Mouse (Mus musculus): Measurements from ENCODE around the gene Mat2a. TPM values are rescaled to one million over a fixed set of nuclear protein-coding genes. Genes with fewer than 3 reads are reported as not detected.

Gene Mat2a
- polyA plus RNA-seq, 1 experiment from 2014 or later, result 408 TPM

- H3K27me3 ChIP-seq, result no peaks in the 10 kb centered on the region; the same call in 1 of the 2 replicates
- H3K4me2 ChIP-seq, result no peak overlapping the region
- no peaks in the 10 kb centered on the region for H3K9me3 ChIP-seq
- H3K4me3 ChIP-seq (replicated peaks), result no peak overlapping the region
- ATAC-seq (ENCODE audit: insufficient number of reproducible peaks, insufficient read depth, low FRiP score, low TSS enrichment, low read depth), result no peak
- H3K9ac ChIP-seq (replicated peaks), result no peak overlapping the region
- no peaks in the 10 kb centered on the region for H3K36me3 ChIP-seq
- peaks cover 7% of the 10 kb centered on the region for H3K4me1 ChIP-seq (replicated peaks)
- H3K27ac ChIP-seq, result no peak overlapping the region
- WGBS, result 85% methylated on average over 7 of the region's 7 CpGs
Observed at GRCm38 (mm10) chr6:72410518-72410917, 28.8 kb downstream of the Mat2a start.

GRCm38 (mm10) chr6:72410003-72410402 lies 29.4 kb downstream of the Mat2a start:
- H3K4me1 ChIP-seq (replicated peaks), result peaks cover 2% of the 10 kb centered on the region
- 27% methylated on average over 1 of the region's 1 CpGs for WGBS
- ATAC-seq (ENCODE audit: insufficient number of reproducible peaks, insufficient read depth, low FRiP score, low TSS enrichment, low read depth), result no peak
- H3K27me3 ChIP-seq, result no peaks in the 10 kb centered on the region; the same call in 1 of the 2 replicates
- no peak overlapping the region for H3K4me3 ChIP-seq (replicated peaks)
- no peak overlapping the region for H3K27ac ChIP-seq
- H3K4me2 ChIP-seq, result no peak overlapping the region
- H3K9ac ChIP-seq (replicated peaks), result no peak overlapping the region
- no peaks in the 10 kb centered on the region for H3K36me3 ChIP-seq
- H3K9me3 ChIP-seq, result no peaks in the 10 kb centered on the region

DNA sequence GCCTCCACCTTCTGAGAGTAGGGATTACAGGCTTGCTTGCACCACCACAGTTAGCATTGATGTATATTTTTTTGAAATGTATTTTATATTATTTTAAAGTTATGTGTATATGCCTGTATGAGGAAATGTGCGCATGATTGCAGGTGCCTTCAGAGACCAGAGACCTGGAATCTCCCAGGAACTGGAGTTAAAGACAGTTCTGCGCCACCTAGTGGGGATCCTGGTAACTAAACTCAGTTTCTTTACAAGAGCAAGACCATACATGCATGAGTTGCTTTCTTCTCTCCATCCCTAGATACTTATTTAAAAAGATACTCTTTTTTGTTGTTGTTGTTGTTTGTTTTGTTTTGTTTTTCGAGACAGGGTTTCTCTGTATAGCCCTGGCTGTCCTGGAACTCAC lies 29.8 kb downstream of the Mat2a start:
- no peaks in the 10 kb centered on the region for H3K4me1 ChIP-seq (replicated peaks)
- no peaks in the 10 kb centered on the region for H3K9me3 ChIP-seq
- H3K4me2 ChIP-seq, result no peak overlapping the region
- H3K27ac ChIP-seq, result no peak overlapping the region
- no peak overlapping the region for H3K4me3 ChIP-seq (replicated peaks)
- WGBS, result 19% methylated on average over 3 of the region's 3 CpGs
- no peak overlapping the region for H3K9ac ChIP-seq (replicated peaks)
- no peaks in the 10 kb centered on the region; the same call in 1 of the 2 replicates for H3K27me3 ChIP-seq
- no peak for ATAC-seq (ENCODE audit: insufficient number of reproducible peaks, insufficient read depth, low FRiP score, low TSS enrichment, low read depth)
- H3K36me3 ChIP-seq, result no peaks in the 10 kb centered on the region

GRCm38 (mm10) chr6:72407119-72407518 lies 32.2 kb downstream of the Mat2a start:
- Histone ChIP-seq H3K36me3 (no peaks in the 10 kb centered on the region), H3K4me3 (replicated peaks) (no peak overlapping the region), H3K4me1 (replicated peaks) (no peaks in the 10 kb centered on the region), H3K9me3 (no peaks in the 10 kb centered on the region), H3K27ac (no peak overlapping the region), H3K27me3 (no peaks in the 10 kb centered on the region; the same call in 1 of the 2 replicates), H3K9ac (replicated peaks) (no peak overlapping the region), H3K4me2 (no peak overlapping the region)
- ATAC-seq (ENCODE audit: insufficient number of reproducible peaks, insufficient read depth, low FRiP score, low TSS enrichment, low read depth), result peak; percentile 39; the same call in 1 of the 2 replicates
- WGBS, result under 1% methylated on average over 5 of the region's 5 CpGs

DNA sequence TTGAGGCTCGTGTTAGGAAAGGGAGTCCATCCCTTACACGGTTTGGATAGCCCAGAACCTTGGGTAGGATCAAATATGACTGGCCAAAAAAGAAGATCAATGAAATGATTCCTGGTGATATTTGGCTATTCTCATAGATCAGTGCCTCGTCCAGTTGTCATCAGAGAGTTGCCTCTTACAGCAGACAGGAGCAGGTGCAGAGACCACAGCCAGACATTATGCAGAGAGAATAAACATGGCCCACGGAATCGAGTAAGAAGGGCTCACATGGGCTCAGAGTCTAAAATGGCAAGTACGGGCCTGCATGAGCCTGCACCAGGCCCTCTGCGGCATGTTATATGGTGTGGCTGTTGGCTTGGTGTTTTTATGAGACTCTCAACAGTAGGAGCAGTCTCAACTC lies 34.0 kb downstream of the Mat2a start:
- H3K9ac ChIP-seq (replicated peaks), result no peak overlapping the region
- no peak overlapping the region for H3K27ac ChIP-seq
- no peak overlapping the region for H3K4me2 ChIP-seq
- 76% methylated on average over 7 of the region's 7 CpGs for WGBS
- H3K9me3 ChIP-seq, result no peaks in the 10 kb centered on the region
- H3K4me3 ChIP-seq (replicated peaks), result no peak overlapping the region
- H3K27me3 ChIP-seq, result no peaks in the 10 kb centered on the region; the same call in 1 of the 2 replicates
- no peaks in the 10 kb centered on the region for H3K36me3 ChIP-seq
- H3K4me1 ChIP-seq (replicated peaks), result no peaks in the 10 kb centered on the region
- ATAC-seq (ENCODE audit: insufficient number of reproducible peaks, insufficient read depth, low FRiP score, low TSS enrichment, low read depth), result no peak

DNA sequence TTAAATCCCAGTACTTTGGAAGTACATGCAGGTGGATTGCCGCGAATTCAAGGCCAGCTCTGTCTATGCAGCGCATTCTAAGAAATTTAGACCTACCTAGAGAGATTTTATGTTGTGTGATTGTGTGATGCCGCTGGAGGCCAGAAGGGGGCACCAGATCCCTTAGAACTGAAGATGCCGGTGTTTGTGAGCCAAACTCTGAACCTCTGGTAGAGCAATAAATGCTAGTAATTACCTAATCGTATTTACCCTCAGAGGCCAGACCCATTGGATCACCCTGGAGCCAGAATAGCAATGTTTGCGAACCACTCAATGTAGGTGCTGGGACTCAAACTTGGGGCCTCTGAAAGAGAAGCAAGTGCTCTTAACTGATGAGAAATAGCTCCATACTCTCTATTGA lies 37.5 kb downstream of the Mat2a start:
- 12% methylated on average over 7 of the region's 7 CpGs for WGBS

DNA sequence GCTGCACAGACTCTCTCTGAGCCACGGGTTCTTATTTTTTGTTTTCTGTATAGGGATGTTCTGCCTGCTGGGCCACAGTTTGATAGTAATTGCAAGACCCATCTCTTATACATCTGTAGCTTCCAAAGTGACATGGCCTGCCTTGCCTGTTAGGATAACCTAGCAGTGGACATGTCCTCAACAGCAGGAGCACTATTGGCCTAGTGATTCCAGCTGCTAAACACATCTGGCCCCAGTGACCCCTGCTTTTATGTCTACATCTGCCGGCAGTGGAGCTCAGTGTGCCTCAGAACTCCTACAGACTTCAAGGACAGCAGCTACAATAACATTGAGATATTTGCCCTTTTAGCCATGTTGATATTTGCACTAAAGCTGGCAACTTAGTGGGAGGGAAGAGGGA lies 39.4 kb downstream of the Mat2a start:
- Histone ChIP-seq H3K9me3 (no peaks in the 10 kb centered on the region), H3K4me3 (replicated peaks) (no peak overlapping the region), H3K4me2 (no peak overlapping the region), H3K36me3 (no peaks in the 10 kb centered on the region), H3K27ac (no peak overlapping the region), H3K27me3 (no peaks in the 10 kb centered on the region), H3K4me1 (replicated peaks) (no peaks in the 10 kb centered on the region), H3K9ac (replicated peaks) (no peak overlapping the region)
- 45% methylated on average over 2 of the region's 2 CpGs for WGBS
- no peak for ATAC-seq (ENCODE audit: insufficient number of reproducible peaks, insufficient read depth, low FRiP score, low TSS enrichment, low read depth)

More for the DNA sequence above, 37.5 kb downstream of the Mat2a start:
- no peak for ATAC-seq (ENCODE audit: insufficient number of reproducible peaks, insufficient read depth, low FRiP score, low TSS enrichment, low read depth)
- Histone ChIP-seq H3K4me3 (replicated peaks) (no peak overlapping the region), H3K9me3 (no peaks in the 10 kb centered on the region), H3K9ac (replicated peaks) (no peak overlapping the region), H3K36me3 (no peaks in the 10 kb centered on the region), H3K27ac (no peak overlapping the region), H3K4me2 (no peak overlapping the region), H3K4me1 (replicated peaks) (no peaks in the 10 kb centered on the region), H3K27me3 (no peaks in the 10 kb centered on the region; the same call in 1 of the 2 replicates)

GRCm38 (mm10) chr6:72396837-72397251 lies 42.5 kb downstream of the Mat2a start:
- no peak overlapping the region for H3K9ac ChIP-seq (replicated peaks)
- WGBS, result 80% methylated on average over 10 of the region's 10 CpGs
- no peaks in the 10 kb centered on the region for H3K9me3 ChIP-seq
- no peak overlapping the region for H3K4me3 ChIP-seq (replicated peaks)
- no peak for ATAC-seq (ENCODE audit: insufficient number of reproducible peaks, insufficient read depth, low FRiP score, low TSS enrichment, low read depth)
- no peaks in the 10 kb centered on the region for H3K4me1 ChIP-seq (replicated peaks)
- H3K36me3 ChIP-seq, result no peaks in the 10 kb centered on the region
- H3K27ac ChIP-seq, result no peak overlapping the region
- no peak overlapping the region for H3K4me2 ChIP-seq
- no peaks in the 10 kb centered on the region for H3K27me3 ChIP-seq

DNA sequence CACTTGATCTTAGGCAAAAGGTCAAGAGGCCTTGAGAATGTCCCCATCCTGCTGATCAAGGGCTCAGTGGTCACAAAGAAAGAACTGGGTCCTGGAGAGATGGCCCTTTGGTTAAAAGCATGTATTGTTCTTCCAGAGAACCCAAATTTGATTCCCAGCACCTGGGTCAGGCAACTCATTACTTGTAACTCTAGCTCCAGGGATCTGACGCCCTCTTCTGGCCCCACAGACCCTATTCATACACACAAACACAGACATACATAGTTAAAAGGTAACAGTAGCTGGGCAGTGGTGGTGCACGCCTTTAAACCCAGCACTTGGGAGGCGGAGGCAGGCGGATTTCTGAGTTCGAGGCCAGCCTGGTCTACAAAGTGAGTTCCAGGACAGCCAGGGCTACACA lies 47.0 kb downstream of the Mat2a start:
- no peaks in the 10 kb centered on the region for H3K27me3 ChIP-seq
- ATAC-seq (ENCODE audit: insufficient number of reproducible peaks, insufficient read depth, low FRiP score, low TSS enrichment, low read depth), result no peak
- no peaks in the 10 kb centered on the region; the same call in 1 of the 2 replicates for H3K36me3 ChIP-seq
- no peak overlapping the region for H3K4me3 ChIP-seq (replicated peaks)
- no peak overlapping the region for H3K4me2 ChIP-seq
- peaks cover 32% of the 10 kb centered on the region for H3K4me1 ChIP-seq (replicated peaks)
- WGBS, result 90% methylated on average over 5 of the region's 5 CpGs
- no peaks in the 10 kb centered on the region for H3K9me3 ChIP-seq
- H3K9ac ChIP-seq (replicated peaks), result no peak overlapping the region
- H3K27ac ChIP-seq, result no peak overlapping the region

- 18% methylated on average over 12 of the region's 12 CpGs for WGBS
- H3K9ac ChIP-seq (replicated peaks), result peak overlapping the region; percentile 72
- ATAC-seq (ENCODE audit: insufficient number of reproducible peaks, insufficient read depth, low FRiP score, low TSS enrichment, low read depth), result no peak
- no peaks in the 10 kb centered on the region for H3K27me3 ChIP-seq
- peak overlapping the region; percentile 67 for H3K4me2 ChIP-seq
- peaks cover 6% of the 10 kb centered on the region; the same call in 1 of the 2 replicates for H3K36me3 ChIP-seq
- peak overlapping the region; percentile 94 for H3K27ac ChIP-seq
- peaks cover 32% of the 10 kb centered on the region for H3K4me1 ChIP-seq (replicated peaks)
- H3K9me3 ChIP-seq, result no peaks in the 10 kb centered on the region
- H3K4me3 ChIP-seq (replicated peaks), result peak overlapping the region; percentile 54
Observed at GRCm38 (mm10) chr6:72390795-72391521, 48.4 kb downstream of the Mat2a start.

DNA sequence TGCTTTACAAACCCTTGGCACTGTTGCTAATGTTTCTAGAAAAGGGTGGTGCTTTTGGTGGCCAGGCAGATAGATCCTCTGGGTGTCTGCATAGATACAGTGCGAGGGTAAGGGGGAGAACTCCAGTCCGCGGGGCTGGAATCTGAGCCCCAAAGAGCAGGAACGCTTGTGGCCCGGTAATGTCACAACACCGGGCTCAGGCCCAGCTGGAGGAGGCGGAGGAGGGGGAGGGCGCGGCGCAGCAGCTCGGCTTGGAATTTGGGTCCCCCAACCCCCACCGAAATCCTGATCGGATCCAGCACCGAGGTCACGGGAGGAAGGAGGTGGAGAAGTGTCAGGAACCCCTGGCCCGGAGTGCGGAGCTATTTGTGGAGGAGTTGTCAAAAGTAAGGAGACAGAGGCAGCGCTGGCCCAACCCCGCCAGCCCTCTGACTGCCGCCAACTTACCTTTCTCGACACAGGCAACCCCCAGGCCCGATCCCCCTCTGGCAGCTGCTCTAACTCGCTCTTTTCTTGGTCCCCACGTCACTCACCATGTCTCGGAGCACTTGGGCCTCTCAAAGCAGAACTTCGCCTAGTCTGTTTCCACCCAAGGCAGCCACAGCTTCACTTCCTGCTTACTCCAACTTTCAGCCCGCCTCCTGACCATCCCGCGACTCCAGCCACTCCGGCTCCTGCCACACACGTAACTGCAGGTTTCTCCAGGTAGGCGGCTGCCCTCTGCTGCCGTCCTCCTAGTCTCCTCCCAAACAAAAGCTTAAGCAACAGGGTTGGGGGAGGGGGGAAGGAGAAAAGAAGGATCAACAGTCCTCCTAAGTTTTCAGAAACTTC lies 49.2 kb downstream of the Mat2a start, which contains the start of gene Vamp8:
Gene Vamp8 (minus strand): TSS at position 763 of the 831 bp plus-strand sequence.
- no peaks in the 10 kb centered on the region for H3K27me3 ChIP-seq
- peak within 1 kb of the TSS; percentile 72 for H3K9ac ChIP-seq (replicated peaks)
- H3K36me3 ChIP-seq, result peaks cover 13% of the 10 kb centered on the region
- peak; percentile 67; the same call in 1 of the 2 replicates for ATAC-seq (ENCODE audit: insufficient number of reproducible peaks, insufficient read depth, low FRiP score, low TSS enrichment, low read depth)
- peak within 1 kb of the TSS; percentile 54 for H3K4me3 ChIP-seq (replicated peaks)
- peak within 1 kb of the TSS; percentile 94 for H3K27ac ChIP-seq
- H3K4me1 ChIP-seq (replicated peaks), result peaks cover 32% of the 10 kb centered on the region
- peak within 1 kb of the TSS; percentile 67 for H3K4me2 ChIP-seq
- no peaks in the 10 kb centered on the region for H3K9me3 ChIP-seq
- 2% methylated on average over 33 of the region's 33 CpGs for WGBS

All from limb, embryonic 12.5 days (tissue).